Mouse (Mus musculus) fat pad, adult 2 months (tissue): ENCODE data around the gene Dnah7a.
"Not testable (repeated sequence)": the region's sequence is repeated elsewhere in the genome, so short reads cannot be mapped to it uniquely, and the experiment has no call there.

Experiments
- DNase-seq: peaks from one replicate; pipeline ENCODE4 v3.0.0-alpha.2; 2011; ENCODE audit warnings: low read depth, low spot score; ENCODE audit errors: extremely low read depth

Gene Dnah7a

GRCm38 (mm10) chr1:53393936-53394760 lies 312.4 kb downstream of the Dnah7a start:
- DNase-seq = not testable (repeated sequence)

- no peak for DNase-seq
Measured at GRCm38 (mm10) chr1:53388762-53389161, 317.8 kb downstream of the Dnah7a start.

GRCm38 (mm10) chr1:53384085-53384688 lies 322.4 kb downstream of the Dnah7a start:
- no peak for DNase-seq

- DNase-seq = no peak
Measured at GRCm38 (mm10) chr1:53377731-53378130, 328.9 kb downstream of the Dnah7a start.

- not testable (repeated sequence) for DNase-seq
Measured at GRCm38 (mm10) chr1:53375965-53376364, 330.6 kb downstream of the Dnah7a start.

DNA sequence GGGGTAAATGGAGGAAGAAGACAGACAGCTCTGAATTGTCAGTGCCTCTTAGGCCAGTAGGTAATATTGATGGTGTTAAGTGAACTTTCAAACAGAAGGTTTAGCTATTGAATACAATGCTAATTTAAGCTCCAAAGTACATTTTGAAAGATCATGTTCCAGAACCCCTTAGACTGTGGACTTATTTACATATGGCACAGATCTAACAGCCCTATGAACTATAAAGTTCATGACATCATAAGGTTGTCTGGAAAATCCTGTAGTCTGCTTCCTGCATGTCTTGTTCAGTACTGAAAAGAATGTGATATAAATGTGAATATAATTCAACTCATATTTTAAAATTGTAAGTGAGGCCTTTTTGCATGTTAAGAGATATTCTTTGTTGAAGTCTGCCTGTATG lies 347.6 kb downstream of the Dnah7a start:
- DNase-seq = no peak

DNA sequence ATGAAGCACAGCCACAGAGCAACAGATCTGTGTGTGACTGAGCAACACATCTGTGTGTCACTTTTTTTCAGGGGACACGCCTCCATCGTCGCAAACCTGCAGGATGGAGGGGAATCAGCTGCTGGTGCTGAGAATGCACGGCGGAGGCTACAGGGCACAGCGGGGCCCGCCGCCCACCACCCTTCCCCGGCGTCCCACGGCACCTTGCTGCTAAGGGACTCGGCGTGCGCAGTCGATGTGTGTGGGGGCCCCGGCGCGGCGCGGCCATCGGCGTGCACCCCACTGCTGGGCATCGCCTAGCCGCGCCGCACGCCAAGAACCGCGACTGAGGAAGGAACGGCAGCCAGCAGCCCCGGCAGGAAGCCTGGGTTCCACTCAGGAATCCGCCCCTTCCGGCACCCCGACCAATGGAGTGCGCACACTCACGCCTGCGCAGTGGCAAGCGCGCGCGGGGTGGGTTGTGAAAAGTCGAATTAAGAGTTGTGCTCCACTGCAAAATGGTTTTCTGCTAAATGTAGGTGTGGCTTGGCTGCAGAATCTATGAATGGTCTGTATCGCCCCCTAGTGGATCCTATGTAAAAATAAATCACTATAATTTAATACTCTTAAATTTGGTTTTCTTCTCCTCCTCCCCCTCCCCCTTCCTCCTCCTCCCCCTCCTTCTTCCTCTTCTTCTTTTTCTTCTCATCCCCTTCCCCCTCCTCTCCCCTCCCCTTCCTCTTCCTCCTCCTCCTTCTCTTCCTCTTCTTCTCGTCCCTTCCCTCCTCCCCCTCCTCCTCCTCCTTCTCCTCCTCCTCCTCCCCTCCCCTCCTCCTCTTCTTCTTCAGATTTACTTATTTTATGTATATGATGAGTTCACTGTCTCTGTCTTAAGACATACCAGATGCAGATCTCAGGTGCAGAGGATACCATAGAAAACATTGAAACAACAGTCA lies 354.0 kb downstream of the Dnah7a start, which contains the start of the genes Asdurf, Gm28551 and Asnsd1:
Gene Asdurf (minus strand): TSS at position 293 of the 935 bp plus-strand sequence.
Gene Gm28551 (minus strand): TSS at position 341 of the 935 bp plus-strand sequence.
Gene Asnsd1 (minus strand): TSS at position 426 of the 935 bp plus-strand sequence.
- peak; percentile 40 for DNase-seq
